Mouse (Mus musculus): ENCODE measurements around the gene Rnf208. TPM values are rescaled to one million over a fixed set of nuclear protein-coding genes. Genes with fewer than 3 reads are reported as not detected.
A peak's percentile ranks its signal among the peaks of the same experiment; 100 is the strongest.

The Rnf208 gene
- polyA plus RNA-seq, 1 experiment from 2014 or later: 21.8 TPM

DNA sequence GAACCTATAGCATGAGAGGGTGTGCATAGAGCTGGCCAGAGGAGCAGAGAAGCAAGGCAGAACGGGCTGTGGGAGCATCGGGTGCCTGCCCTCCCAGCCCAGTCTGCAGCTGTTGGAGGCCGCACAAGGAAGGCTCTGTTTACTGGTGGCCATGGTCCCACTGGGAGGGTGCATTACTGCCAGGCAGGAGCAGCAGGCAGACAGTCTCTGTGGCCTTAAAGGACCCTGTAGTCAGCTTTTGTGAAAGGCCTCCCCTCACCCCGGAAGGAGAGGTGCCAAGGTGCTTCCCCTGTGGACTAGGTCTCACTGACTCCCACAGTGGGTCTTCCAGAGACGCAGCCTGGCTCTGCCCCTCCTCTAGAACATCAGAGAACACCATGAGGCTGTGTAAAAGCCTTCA is 15.2 kb upstream of the Rnf208 start:
- Histone ChIP-seq H3K9ac (no peak overlapping the region), H3K9me3 (replicated peaks) (no peaks in the 10 kb centered on the region), H3K27ac (no peak overlapping the region), H3K36me3 (peaks cover 5% of the 10 kb centered on the region), H3K4me1 (peaks cover 25% of the 10 kb centered on the region), H3K4me2 (no peak overlapping the region), H3K4me3 (replicated peaks) (no peak overlapping the region), H3K27me3 (no peaks in the 10 kb centered on the region)
- no peak for ATAC-seq (replicated peaks; ENCODE audit: low FRiP score)
- 85% methylated on average over 5 of the region's 5 CpGs for WGBS

DNA sequence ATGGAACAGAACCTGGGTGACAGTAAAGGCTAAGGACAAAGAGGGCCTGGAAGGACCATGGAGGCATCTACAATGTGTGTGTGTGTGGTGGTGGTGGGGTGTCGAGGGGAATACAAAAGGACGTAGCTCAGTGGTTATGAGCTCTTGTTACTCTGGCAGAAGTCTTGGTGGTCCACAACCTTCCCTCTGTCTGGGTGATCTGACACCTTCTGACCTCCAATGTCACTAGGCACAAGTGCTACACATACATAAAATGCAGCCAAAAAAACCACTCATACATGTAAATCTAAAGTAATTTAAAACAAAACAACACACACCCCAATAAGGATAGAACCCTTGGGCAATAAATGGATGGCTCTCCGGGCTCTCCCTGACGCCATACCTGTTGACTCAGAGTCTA is 14.6 kb upstream of the Rnf208 start:
- peaks cover 25% of the 10 kb centered on the region for H3K4me1 ChIP-seq
- 0 out of 2 replicates have a peak overlapping the region, but pooled peaks have one; percentile 85 for H3K27ac ChIP-seq
- no peak overlapping the region for H3K9ac ChIP-seq
- 90% methylated on average over 4 of the region's 4 CpGs for WGBS
- H3K9me3 ChIP-seq (replicated peaks): no peaks in the 10 kb centered on the region
- no peaks in the 10 kb centered on the region for H3K27me3 ChIP-seq
- no peak for ATAC-seq (replicated peaks; ENCODE audit: low FRiP score)
- H3K36me3 ChIP-seq: no peaks in the 10 kb centered on the region
- no peak overlapping the region for H3K4me3 ChIP-seq (replicated peaks)
- no peak overlapping the region for H3K4me2 ChIP-seq

- Histone ChIP-seq H3K9ac (0 out of 2 replicates have a peak overlapping the region, but pooled peaks have one; percentile 21), H3K4me1 (peaks cover 18% of the 10 kb centered on the region), H3K27me3 (no peaks in the 10 kb centered on the region), H3K36me3 (no peaks in the 10 kb centered on the region), H3K4me2 (peak overlapping the region; percentile 55), H3K9me3 (replicated peaks) (no peaks in the 10 kb centered on the region), H3K27ac (peak overlapping the region; percentile 85), H3K4me3 (replicated peaks) (peak overlapping the region; percentile 31)
- peak; percentile 24 for ATAC-seq (replicated peaks; ENCODE audit: low FRiP score)
- WGBS: 2% methylated on average over 7 of the region's 7 CpGs
Observed at GRCm38 (mm10) chr2:25228431-25228889, 13.6 kb upstream of the Rnf208 start.

GRCm38 (mm10) chr2:25228995-25229530 is 13.0 kb upstream of the Rnf208 start:
- H3K27ac ChIP-seq: no peak overlapping the region
- H3K4me1 ChIP-seq: peaks cover 16% of the 10 kb centered on the region
- no peaks in the 10 kb centered on the region for H3K36me3 ChIP-seq
- 69% methylated on average over 6 of the region's 6 CpGs for WGBS
- no peaks in the 10 kb centered on the region for H3K9me3 ChIP-seq (replicated peaks)
- H3K9ac ChIP-seq: no peak overlapping the region
- peak overlapping the region; percentile 55 for H3K4me2 ChIP-seq
- no peaks in the 10 kb centered on the region for H3K27me3 ChIP-seq
- 0 out of 2 replicates have a peak overlapping the region, but pooled peaks have one; percentile 31 for H3K4me3 ChIP-seq (replicated peaks)
- no peak for ATAC-seq (replicated peaks; ENCODE audit: low FRiP score)

DNA sequence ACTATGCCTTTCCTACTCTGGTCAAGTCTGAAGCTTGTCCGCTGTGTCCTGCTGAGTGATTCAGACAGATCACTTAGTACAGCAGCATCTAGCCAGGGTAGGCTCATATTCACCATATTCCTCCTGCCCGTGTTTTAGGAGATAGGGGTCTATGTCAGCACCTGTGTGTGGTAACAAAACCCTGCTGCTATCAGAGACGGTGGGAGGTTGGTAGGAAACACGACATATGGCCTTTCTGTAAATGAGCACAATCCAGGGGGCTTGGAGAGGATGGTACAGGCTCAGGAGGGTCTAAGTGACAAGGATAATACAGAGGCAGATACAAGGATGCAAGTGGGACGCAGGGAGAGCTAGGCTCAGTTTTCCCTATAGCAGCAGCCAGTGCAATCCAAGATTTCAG is 12.5 kb upstream of the Rnf208 start:
- ATAC-seq (replicated peaks; ENCODE audit: low FRiP score): no peak
- no peaks in the 10 kb centered on the region for H3K9me3 ChIP-seq (replicated peaks)
- no peaks in the 10 kb centered on the region for H3K36me3 ChIP-seq
- H3K4me3 ChIP-seq (replicated peaks): no peak overlapping the region
- H3K9ac ChIP-seq: no peak overlapping the region
- 78% methylated on average over 5 of the region's 5 CpGs for whole genome bisulfite sequencing
- H3K4me1 ChIP-seq: peaks cover 18% of the 10 kb centered on the region
- H3K4me2 ChIP-seq: no peak overlapping the region
- H3K27ac ChIP-seq: no peak overlapping the region
- H3K27me3 ChIP-seq: no peaks in the 10 kb centered on the region

- Histone ChIP-seq H3K27ac (no peak overlapping the region), H3K27me3 (no peaks in the 10 kb centered on the region), H3K9ac (no peak overlapping the region), H3K36me3 (no peaks in the 10 kb centered on the region), H3K4me1 (peaks cover 15% of the 10 kb centered on the region), H3K4me2 (no peak overlapping the region), H3K9me3 (replicated peaks) (no peaks in the 10 kb centered on the region), H3K4me3 (replicated peaks) (no peak overlapping the region)
- 80% methylated on average over 7 of the region's 7 CpGs for WGBS
- ATAC-seq (replicated peaks; ENCODE audit: low FRiP score): no peak
Observed at GRCm38 (mm10) chr2:25230581-25230980, 11.5 kb upstream of the Rnf208 start.

DNA sequence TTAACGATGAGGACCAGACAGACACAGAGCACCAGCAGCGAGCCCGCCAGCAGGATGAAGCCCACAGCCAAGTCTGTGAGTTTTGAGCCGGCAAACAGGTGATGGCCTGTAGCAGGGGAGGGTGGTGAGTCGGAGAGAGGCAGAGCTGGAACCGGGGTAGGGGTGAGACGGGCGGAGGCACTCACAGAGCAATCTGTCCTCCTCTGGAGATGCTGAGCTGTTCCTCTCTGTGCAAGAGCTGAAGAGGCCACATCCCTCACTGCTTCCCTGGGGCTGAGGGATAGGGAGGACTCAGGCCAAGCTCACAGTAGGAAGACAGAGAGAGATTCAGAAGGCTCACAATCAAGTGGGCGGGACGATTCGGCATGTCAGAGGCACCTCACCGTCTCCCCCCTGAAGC is 11.0 kb upstream of the Rnf208 start:
- no peak overlapping the region for H3K4me2 ChIP-seq
- H3K9me3 ChIP-seq (replicated peaks): no peaks in the 10 kb centered on the region
- H3K9ac ChIP-seq: no peak overlapping the region
- H3K36me3 ChIP-seq: no peaks in the 10 kb centered on the region
- peaks cover 10% of the 10 kb centered on the region for H3K4me1 ChIP-seq
- WGBS: 60% methylated on average over 12 of the region's 12 CpGs
- H3K4me3 ChIP-seq (replicated peaks): no peak overlapping the region
- ATAC-seq (replicated peaks; ENCODE audit: low FRiP score): no peak
- no peaks in the 10 kb centered on the region for H3K27me3 ChIP-seq
- H3K27ac ChIP-seq: no peak overlapping the region

DNA sequence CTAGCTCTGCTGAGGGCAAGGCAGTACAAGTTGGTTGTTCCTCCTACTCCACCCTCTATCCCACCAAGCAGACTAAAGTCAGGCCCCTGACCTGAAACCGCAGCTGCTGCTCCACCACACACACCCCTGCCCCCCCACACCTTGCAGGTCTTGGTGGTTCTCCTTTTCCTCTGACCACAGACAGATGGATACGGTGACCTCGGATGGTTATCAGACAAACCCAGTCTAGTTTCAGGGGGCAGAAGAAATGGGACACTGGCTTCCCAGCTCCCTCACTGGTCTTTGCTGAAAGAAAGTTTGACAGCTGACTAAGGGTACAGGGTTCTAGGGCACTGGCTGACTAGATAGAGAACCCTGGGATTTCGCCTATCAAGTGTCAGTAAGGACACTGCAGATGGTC is 8.6 kb upstream of the Rnf208 start:
- 76% methylated on average over 4 of the region's 4 CpGs for WGBS
- no peak overlapping the region for H3K9ac ChIP-seq

GRCm38 (mm10) chr2:25234050-25234449 is 8.0 kb upstream of the Rnf208 start, which contains the start of gene Slc34a3:
TSS of gene Slc34a3 (minus strand) at chr2:25234364.
- ATAC-seq (replicated peaks; ENCODE audit: low FRiP score): no peak
- 75% methylated on average over 3 of the region's 3 CpGs for WGBS
- H3K4me3 ChIP-seq (replicated peaks): no peak within 1 kb of the TSS
- H3K27me3 ChIP-seq: no peaks in the 10 kb centered on the region
- no peak within 1 kb of the TSS for H3K9ac ChIP-seq
- H3K36me3 ChIP-seq: no peaks in the 10 kb centered on the region
- peaks cover 9% of the 10 kb centered on the region for H3K4me1 ChIP-seq
- H3K9me3 ChIP-seq (replicated peaks): no peaks in the 10 kb centered on the region
- H3K27ac ChIP-seq: peak within 1 kb of the TSS; percentile 61
- no peak within 1 kb of the TSS for H3K4me2 ChIP-seq

More for the DNA sequence above, 8.6 kb upstream of the Rnf208 start:
- no peak overlapping the region for H3K27ac ChIP-seq
- H3K4me3 ChIP-seq (replicated peaks): no peak overlapping the region
- no peak overlapping the region for H3K4me2 ChIP-seq
- ATAC-seq (replicated peaks; ENCODE audit: low FRiP score): no peak
- H3K36me3 ChIP-seq: no peaks in the 10 kb centered on the region
- no peaks in the 10 kb centered on the region for H3K9me3 ChIP-seq (replicated peaks)
- H3K27me3 ChIP-seq: no peaks in the 10 kb centered on the region
- peaks cover 12% of the 10 kb centered on the region for H3K4me1 ChIP-seq

- no peak for ATAC-seq (replicated peaks; ENCODE audit: low FRiP score)
- Histone ChIP-seq H3K36me3 (no peaks in the 10 kb centered on the region), H3K9me3 (replicated peaks) (no peaks in the 10 kb centered on the region), H3K4me3 (replicated peaks) (no peak overlapping the region), H3K9ac (no peak overlapping the region), H3K27me3 (no peaks in the 10 kb centered on the region), H3K4me1 (peaks cover 9% of the 10 kb centered on the region), H3K4me2 (no peak overlapping the region), H3K27ac (peak overlapping the region; percentile 61)
- WGBS: 68% methylated on average over 5 of the region's 5 CpGs
Observed at GRCm38 (mm10) chr2:25234551-25235220, 7.4 kb upstream of the Rnf208 start.

GRCm38 (mm10) chr2:25236614-25237013 is 5.4 kb upstream of the Rnf208 start, which contains the start of gene Rnf224:
TSS of gene Rnf224 (minus strand) at chr2:25236787.
- Histone ChIP-seq H3K4me3 (replicated peaks) (no peak within 1 kb of the TSS), H3K4me1 (peaks cover 24% of the 10 kb centered on the region), H3K9ac (no peak within 1 kb of the TSS), H3K9me3 (replicated peaks) (no peaks in the 10 kb centered on the region), H3K4me2 (no peak within 1 kb of the TSS), H3K27ac (no peak within 1 kb of the TSS), H3K36me3 (no peaks in the 10 kb centered on the region), H3K27me3 (peaks cover 8% of the 10 kb centered on the region)
- no peak for ATAC-seq (replicated peaks; ENCODE audit: low FRiP score)
- 31% methylated on average over 8 of the region's 8 CpGs for WGBS

DNA sequence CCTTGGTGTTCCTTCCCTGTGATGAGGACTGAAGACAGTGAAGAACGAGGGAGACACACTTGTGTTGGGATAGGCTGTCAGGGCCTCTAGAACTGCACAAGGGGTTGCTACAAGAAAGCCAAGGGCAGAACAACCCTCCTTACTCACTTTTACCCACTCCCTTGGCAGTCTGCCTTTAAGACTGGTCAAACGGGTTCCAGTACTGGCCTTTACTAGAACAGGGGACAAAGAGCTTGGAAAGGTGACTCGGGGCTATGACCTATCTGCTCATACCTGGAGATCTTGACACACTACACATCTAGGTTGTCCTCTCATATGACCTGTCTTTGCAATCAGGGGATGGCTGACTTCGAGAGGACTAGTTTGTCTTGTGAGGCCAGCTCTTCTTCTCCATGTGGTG is 4.5 kb upstream of the Rnf208 start:
- Histone ChIP-seq H3K27me3 (peaks cover 16% of the 10 kb centered on the region), H3K4me3 (replicated peaks) (no peak overlapping the region), H3K4me1 (peaks cover 33% of the 10 kb centered on the region), H3K9me3 (replicated peaks) (no peaks in the 10 kb centered on the region), H3K9ac (no peak overlapping the region), H3K4me2 (no peak overlapping the region), H3K27ac (no peak overlapping the region), H3K36me3 (no peaks in the 10 kb centered on the region)
- ATAC-seq (replicated peaks; ENCODE audit: low FRiP score): no peak
- 61% methylated on average over 4 of the region's 4 CpGs for WGBS
